Mouse (Mus musculus) olfactory bulb, adult 2 months (tissue): ENCODE measurements around the gene Chek1. TPM values are rescaled to one million over a fixed set of nuclear protein-coding genes. Genes with fewer than 3 reads are reported as not detected.

ENCODE experiments used
- H3K27ac ChIP-seq: fragments of 200-500 bp; 2 replicates; pipeline ENCODE4 v1.5.1; 2012; ENCODE audit warnings: low read depth, low read length; ENCODE audit not compliant: insufficient read depth
- H3K4me1 ChIP-seq: fragments of 200-500 bp; 2 replicates; pipeline ENCODE4 v1.6.1; 2012; ENCODE audit warnings: low read length; ENCODE audit not compliant: control insufficient read depth, insufficient read depth
- H3K4me3 ChIP-seq: fragments of 200-500 bp; 2 replicates; pipeline ENCODE4 v1.5.1; 2012; ENCODE audit warnings: mild to moderate bottlenecking, low read depth, low read length, moderate library complexity; ENCODE audit not compliant: insufficient read depth
- CTCF ChIP-seq: fragments of 200-500 bp; IDR thresholded peaks from 2 replicates; pipeline ENCODE4 v1.5.1; 2012; ENCODE audit warnings: low read depth, mild to moderate bottlenecking, low read length, moderate library complexity; ENCODE audit not compliant: insufficient read depth
- POLR2A ChIP-seq: fragments of 200-500 bp; IDR thresholded peaks from 2 replicates; pipeline ENCODE4 v1.6.1; 2012; ENCODE audit warnings: mild to moderate bottlenecking, low read depth, low read length, moderate library complexity; ENCODE audit not compliant: insufficient read depth
- WGBS: fragments of 180-500 bp; shearing (Covaris S2); methylation state at CpG from one replicate; pipeline ENCODE4 v1.1.7; 2018; 5-methylcytosine and 5-hydroxymethylcytosine counted together
- polyA plus RNA-seq: library from polyadenylated mRNA; stranded (reverse); fragments of >200 nt; gene quantifications from 2 replicates; pipeline ENCODE4 v1.2.4, GENCODE M21; 2012; ENCODE audit warnings: low replicate concordance; ENCODE audit not compliant: missing spikeins, insufficient read depth, insufficient read length

The Chek1 gene
- polyA plus RNA-seq: not detected in 2 replicates

- peak within 1 kb of the TSS; percentile 59 for H3K4me3 ChIP-seq
- 4% methylated on average over 12 of the region's 12 CpGs for WGBS
- peak within 1 kb of the TSS; percentile 48 for H3K27ac ChIP-seq
- peaks cover 4% of the 10 kb centered on the region; the same call in 1 of the 2 replicates for H3K4me1 ChIP-seq
- TF ChIP-seq CTCF (no peak), POLR2A (no peak)
These were observed at the start of gene Chek1 for GRCm38 (mm10) chr9:36727034-36727755. Gene Chek1, minus strand, starts transcription at chr9:36727065.

- WGBS: 86% methylated on average over 1 of the region's 1 CpGs
- Histone ChIP-seq H3K4me1 (no peaks in the 10 kb centered on the region), H3K4me3 (no peak overlapping the region), H3K27ac (no peak overlapping the region)
- no peak for TF ChIP-seq POLR2A
- no peak for TF ChIP-seq CTCF
These were observed 42.2 kb upstream of the Chek1 start for GRCm38 (mm10) chr9:36769048-36769413.

- 9% methylated on average over 25 of the region's 25 CpGs for WGBS
- Histone ChIP-seq H3K4me3 (peak overlapping the region; percentile 66), H3K27ac (peak overlapping the region; percentile 79), H3K4me1 (no peaks in the 10 kb centered on the region)
- TF ChIP-seq POLR2A: no peak
- no peak for TF ChIP-seq CTCF
These were observed 41.5 kb upstream of the Chek1 start for GRCm38 (mm10) chr9:36768156-36769047.

DNA sequence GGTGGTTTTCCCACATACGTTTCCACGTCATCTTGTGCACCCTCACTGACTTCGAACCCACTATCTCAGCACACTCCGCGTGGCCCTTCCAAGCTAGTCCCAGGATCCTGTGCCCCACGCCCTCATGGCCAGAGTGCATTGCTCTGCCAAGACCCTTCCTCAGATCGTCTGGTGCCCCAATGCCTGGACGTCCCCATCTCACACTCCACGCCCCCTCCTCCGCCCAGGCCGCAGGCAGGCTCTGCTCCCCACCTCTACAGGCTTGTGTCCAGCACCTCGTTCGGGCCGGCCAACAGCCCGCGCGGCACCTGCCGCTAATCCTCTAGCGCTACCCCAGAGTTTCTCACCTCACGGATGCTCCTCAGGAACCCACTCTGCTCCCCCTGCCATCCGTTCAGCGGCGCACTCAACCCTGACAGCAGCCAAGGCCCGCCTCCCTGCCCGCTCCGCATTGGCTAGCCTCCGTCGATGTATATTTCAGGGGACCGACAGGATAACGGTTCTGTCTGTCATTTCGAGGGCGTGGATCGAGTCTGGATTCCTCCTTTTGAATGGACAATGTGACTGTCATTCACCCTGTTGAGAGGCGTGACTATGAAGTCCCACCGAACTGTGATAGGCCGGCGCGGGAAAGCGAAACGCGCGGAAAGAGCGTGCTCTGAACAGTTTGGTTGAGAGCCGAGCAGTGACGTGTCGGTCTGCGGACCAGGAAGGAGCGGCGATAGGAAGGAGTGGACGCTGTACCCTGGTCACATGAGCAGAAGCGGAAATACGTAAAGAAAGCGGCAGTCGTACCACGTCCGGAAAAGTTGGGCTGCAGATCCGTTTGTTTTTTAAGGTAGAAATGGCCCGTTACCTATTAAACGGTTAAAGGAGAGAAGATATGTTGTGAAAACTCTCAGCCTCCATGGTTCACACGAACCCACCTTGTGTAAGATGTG lies 40.6 kb upstream of the Chek1 start, which contains the start of gene Stt3a:
Gene Stt3a (minus strand): TSS at position 477 of the 941 bp plus-strand sequence.
- under 1% methylated on average over 60 of the region's 60 CpGs for WGBS
- no peaks in the 10 kb centered on the region for H3K4me1 ChIP-seq
- peak within 1 kb of the TSS; percentile 66 for H3K4me3 ChIP-seq
- peak within 1 kb of the TSS; percentile 79 for H3K27ac ChIP-seq
- TF ChIP-seq CTCF: no peak
- peak; percentile 59; the same call in 1 of the 2 replicates for TF ChIP-seq POLR2A

GRCm38 (mm10) chr9:36764378-36764777 lies 37.5 kb upstream of the Chek1 start:
- Histone ChIP-seq H3K27ac (no peak overlapping the region), H3K4me1 (no peaks in the 10 kb centered on the region), H3K4me3 (no peak overlapping the region)
- WGBS: 95% methylated on average over 1 of the region's 1 CpGs
- TF ChIP-seq POLR2A: no peak
- TF ChIP-seq CTCF: no peak

DNA sequence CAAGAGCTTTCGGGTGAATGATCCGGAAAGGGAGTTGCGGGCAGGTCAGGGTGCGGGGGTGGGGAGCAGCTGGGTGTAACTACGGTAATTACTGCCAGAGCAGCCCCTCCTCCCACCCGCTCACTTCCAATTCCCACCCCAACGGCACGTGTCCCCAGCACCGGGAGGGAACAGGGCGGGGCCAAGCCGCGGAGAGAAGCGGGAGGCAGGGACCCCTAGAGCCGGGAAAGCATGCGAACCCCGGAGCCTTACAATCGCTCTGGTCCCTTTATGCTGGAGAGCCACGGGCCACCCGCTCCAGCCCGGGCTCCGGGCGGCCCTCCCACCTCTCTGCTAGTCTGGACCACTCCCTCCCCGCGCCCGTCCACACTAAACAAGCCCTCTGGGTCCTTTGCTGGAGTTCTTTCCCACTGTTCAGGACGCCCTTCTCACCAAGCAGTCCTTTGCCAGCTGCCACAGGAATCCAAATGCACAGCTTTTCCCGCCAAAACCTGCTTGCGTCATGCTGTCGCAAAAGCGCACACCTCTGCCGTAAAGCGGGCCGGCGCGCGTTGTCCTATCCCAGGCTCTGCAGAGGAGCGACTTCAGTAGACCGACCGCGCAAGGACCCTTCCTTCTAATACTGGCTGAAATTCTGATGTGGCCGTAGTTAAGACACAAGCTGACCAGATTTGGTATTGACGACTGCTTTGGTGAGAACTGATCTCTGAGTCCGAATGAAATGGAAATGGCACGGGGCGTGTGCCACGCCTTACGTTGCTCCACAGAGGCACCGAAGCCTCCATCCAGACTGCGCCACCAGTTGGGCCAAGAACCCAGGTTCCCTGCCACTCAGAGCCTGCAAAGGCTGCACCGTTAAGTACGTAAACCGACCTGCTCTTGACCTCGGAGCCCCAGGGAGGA lies 483 bp downstream of the Chek1 start:
- Histone ChIP-seq H3K4me1 (peaks cover 4% of the 10 kb centered on the region; the same call in 1 of the 2 replicates), H3K27ac (peak overlapping the region; percentile 48), H3K4me3 (peak overlapping the region; percentile 59)
- WGBS: under 1% methylated on average over 53 of the region's 53 CpGs
- no peak for TF ChIP-seq CTCF
- TF ChIP-seq POLR2A: peak; percentile 65

DNA sequence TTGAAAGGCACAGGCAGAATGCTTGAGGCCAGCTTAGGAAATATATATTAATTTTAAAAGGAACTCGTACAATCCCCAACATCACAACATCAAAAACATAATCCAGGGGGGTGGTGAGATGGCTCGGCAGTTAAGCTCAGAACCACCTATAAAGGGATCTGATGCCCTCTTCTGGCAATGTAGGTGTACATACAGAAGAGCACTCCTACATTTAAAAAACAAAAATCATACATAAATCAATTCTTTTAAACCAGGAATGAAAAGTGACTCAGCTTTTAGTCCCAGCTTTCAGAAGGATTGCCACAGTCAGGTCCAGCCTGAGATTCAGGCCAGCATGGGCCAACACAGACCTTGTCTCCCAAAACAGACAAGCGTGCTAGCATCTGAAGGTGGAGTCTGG lies 10.2 kb downstream of the Chek1 start:
- 67% methylated on average over 3 of the region's 3 CpGs for WGBS
- H3K4me3 ChIP-seq: no peak overlapping the region
- H3K4me1 ChIP-seq: no peaks in the 10 kb centered on the region
- H3K27ac ChIP-seq: no peak overlapping the region
- TF ChIP-seq CTCF: no peak
- no peak for TF ChIP-seq POLR2A

DNA sequence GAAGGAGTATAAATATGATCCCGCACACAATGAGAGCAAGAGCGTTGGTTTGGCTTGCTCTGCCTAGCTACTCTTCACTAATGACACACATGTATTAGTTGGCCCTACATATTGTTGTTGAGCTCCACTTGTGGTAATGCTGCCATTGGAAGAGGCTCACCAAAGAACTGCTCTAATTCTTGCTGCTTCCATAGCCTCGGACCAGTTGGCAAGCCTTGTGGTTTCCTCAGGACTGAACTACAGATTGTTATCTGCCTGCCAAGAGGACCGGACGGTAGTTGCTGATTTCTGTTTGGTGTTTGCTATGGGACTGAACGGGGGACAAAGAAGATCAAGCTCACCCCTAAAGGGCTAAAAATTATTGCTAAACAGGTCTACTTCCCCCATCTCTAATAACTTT lies 19.6 kb downstream of the Chek1 start:
- TF ChIP-seq CTCF: no peak
- no peak for TF ChIP-seq POLR2A
- H3K4me1 ChIP-seq: no peaks in the 10 kb centered on the region
- H3K4me3 ChIP-seq: no peak overlapping the region
- 79% methylated on average over 6 of the region's 6 CpGs for WGBS
- no peak overlapping the region for H3K27ac ChIP-seq
